Mouse (Mus musculus) MEL (cell line): ENCODE data around the gene Orai1. TPM values are rescaled to one million over a fixed set of nuclear protein-coding genes. Genes with fewer than 3 reads are reported as not detected.
A peak's percentile ranks its signal among the peaks of the same experiment; 100 is the strongest.

Source experiments
- DNase-seq: peaks from one replicate; pipeline ENCODE4 v3.0.0; 2011; ENCODE audit warnings: low read depth, low spot score
- H3K27ac ChIP-seq: 2 replicates; pipeline ENCODE4 v1.5.1; 2012; ENCODE audit warnings: low read depth, mild to moderate bottlenecking, control low read depth, low read length, moderate library complexity; ENCODE audit not compliant: control insufficient read depth
- H3K27me3 ChIP-seq, 2 experiments: fragments of 150-350 bp in 1 of 2; sonication (generic) in 1 of 2; 2 replicates each; pipeline ENCODE4 v1.6.1; 2012; ENCODE audit warnings: low read length in 2 of 2, mild to moderate bottlenecking in 2 of 2, improper control_type of control experiment in 1 of 2, moderate library complexity in 1 of 2; ENCODE audit not compliant: insufficient read depth in 2 of 2, control insufficient read depth in 1 of 2
- H3K36me3 ChIP-seq, 2 experiments: 2 replicates each; pipeline ENCODE4 v1.6.1; 2012 to 2014; ENCODE audit warnings: low read length in 2 of 2, improper control_type of control experiment in 1 of 2, inconsistent platforms in 1 of 2, mild to moderate bottlenecking in 1 of 2; ENCODE audit not compliant: insufficient read depth in 2 of 2, control insufficient read depth in 1 of 2
- H3K4me1 ChIP-seq, 2 experiments: fragments of 150-350 bp in 1 of 2; sonication (generic) in 1 of 2; 2 replicates each; pipeline ENCODE4 v1.6.1; 2012; ENCODE audit warnings: low read length in 2 of 2, improper control_type of control experiment in 1 of 2, mild to moderate bottlenecking in 1 of 2; ENCODE audit not compliant: insufficient read depth in 2 of 2, control insufficient read depth in 1 of 2
- H3K4me3 ChIP-seq, 2 experiments: fragments of 150-350 bp in 1 of 2; sonication (generic) in 1 of 2; 2 replicates each; pipeline ENCODE4 v1.5.1; 2012; ENCODE audit warnings: low read depth in 2 of 2, low read length in 2 of 2, mild to moderate bottlenecking in 2 of 2, moderate library complexity in 2 of 2, control low read depth in 1 of 2, improper control_type of control experiment in 1 of 2; ENCODE audit not compliant: control insufficient read depth in 1 of 2, insufficient read depth in 1 of 2
- H3K79me2 ChIP-seq: 2 replicates; pipeline ENCODE4 v1.6.1; 2012; ENCODE audit warnings: mild to moderate bottlenecking, low read length, moderate library complexity; ENCODE audit not compliant: control insufficient read depth, poor library complexity, insufficient read depth
- H3K9ac ChIP-seq: 2 replicates; pipeline ENCODE4 v1.6.1; 2012; ENCODE audit warnings: low read depth, mild to moderate bottlenecking, control low read depth, low read length, moderate library complexity; ENCODE audit not compliant: control insufficient read depth, poor library complexity, severe bottlenecking
- H3K9me3 ChIP-seq: fragments of 150-350 bp; sonication (generic); replicated peaks from 2 replicates; pipeline ENCODE4 v1.6.1; 2012; ENCODE audit warnings: mild to moderate bottlenecking, low read length, improper control_type of control experiment, moderate library complexity; ENCODE audit not compliant: insufficient read depth
- CHD1 ChIP-seq: IDR thresholded peaks from 2 replicates; pipeline ENCODE4 v1.6.1; 2012; ENCODE audit warnings: low read depth, mild to moderate bottlenecking, inconsistent platforms, low read length, improper control_type of control experiment
- CHD2 ChIP-seq: IDR thresholded peaks from 2 replicates; pipeline ENCODE4 v1.6.1; 2011; ENCODE audit warnings: low read length, improper control_type of control experiment
- CTCF ChIP-seq, 3 experiments: IDR thresholded peaks in 2 of 3; conservative IDR thresholded peaks in 1 of 3; 2 replicates each; pipeline ENCODE4 v1.5.1; 2011 to 2012; ENCODE audit warnings: low read length in 3 of 3, low read depth in 2 of 3, mild to moderate bottlenecking in 2 of 3, improper control_type of control experiment in 1 of 3, inconsistent platforms in 1 of 3, mixed read lengths in 1 of 3, moderate library complexity in 1 of 3; ENCODE audit not compliant: control insufficient read depth in 1 of 3, insufficient read depth in 1 of 3, poor library complexity in 1 of 3, severe bottlenecking in 1 of 3
- ELF1 ChIP-seq: IDR thresholded peaks from 2 replicates; pipeline ENCODE4 v1.6.1; 2014; ENCODE audit warnings: low read depth, mild to moderate bottlenecking, inconsistent platforms, low read length, improper control_type of control experiment, moderate library complexity
- EP300 ChIP-seq, 2 experiments: IDR thresholded peaks; 2 replicates each; pipeline ENCODE4 v1.6.1; 2011; ENCODE audit warnings: improper control_type of control experiment in 2 of 2, low read length in 2 of 2, low read depth in 1 of 2, mild to moderate bottlenecking in 1 of 2
- ETS1 ChIP-seq: IDR thresholded peaks from 2 replicates; pipeline ENCODE4 v1.6.1; 2012; ENCODE audit warnings: low read depth, mild to moderate bottlenecking, inconsistent platforms, low read length, improper control_type of control experiment, moderate library complexity
- GABPA ChIP-seq: IDR thresholded peaks from 2 replicates; pipeline ENCODE4 v1.6.1; 2012; ENCODE audit warnings: low read depth, mild to moderate bottlenecking, inconsistent platforms, low read length, improper control_type of control experiment, moderate library complexity
- GATA1 ChIP-seq: IDR thresholded peaks from 2 replicates; pipeline ENCODE4 v1.6.1; 2011; ENCODE audit warnings: low read depth, low read length, improper control_type of control experiment
- HCFC1 ChIP-seq: IDR thresholded peaks from 2 replicates; pipeline ENCODE4 v1.6.1; 2012; ENCODE audit warnings: low read depth, mild to moderate bottlenecking, inconsistent platforms, low read length, improper control_type of control experiment, moderate library complexity
- JUND ChIP-seq: IDR thresholded peaks from 2 replicates; pipeline ENCODE4 v1.6.1; 2011; ENCODE audit warnings: low read depth, mild to moderate bottlenecking, improper control_type of control experiment, low read length
- KAT2A ChIP-seq: conservative IDR thresholded peaks from 2 replicates; pipeline ENCODE4 v1.6.1; 2012; ENCODE audit warnings: low read depth, low read length, improper control_type of control experiment, inconsistent platforms
- MAFK ChIP-seq: IDR thresholded peaks from 2 replicates; pipeline ENCODE4 v1.6.1; 2011; ENCODE audit warnings: low read depth, mild to moderate bottlenecking, low read length, improper control_type of control experiment, borderline replicate concordance
- MAX ChIP-seq: IDR thresholded peaks from 2 replicates; pipeline ENCODE4 v1.6.1; 2011; ENCODE audit warnings: low read length, improper control_type of control experiment
- MAZ ChIP-seq: IDR thresholded peaks from 2 replicates; pipeline ENCODE4 v1.6.1; 2012; ENCODE audit warnings: low read depth, mild to moderate bottlenecking, inconsistent platforms, low read length, improper control_type of control experiment
- MEF2A ChIP-seq: IDR thresholded peaks from 2 replicates; pipeline ENCODE4 v1.6.1; 2014; ENCODE audit warnings: low read depth, mild to moderate bottlenecking, inconsistent platforms, low read length, improper control_type of control experiment; ENCODE audit not compliant: poor library complexity, insufficient replicate concordance, severe bottlenecking; ENCODE audit errors: extremely low read depth
- MXI1 ChIP-seq: IDR thresholded peaks from 2 replicates; pipeline ENCODE4 v1.6.1; 2011; ENCODE audit warnings: mild to moderate bottlenecking, low read depth, low read length, improper control_type of control experiment
- MYB ChIP-seq: IDR thresholded peaks from 2 replicates; pipeline ENCODE4 v1.6.1; 2011; ENCODE audit warnings: mild to moderate bottlenecking, low read depth, low read length, improper control_type of control experiment
- MYC ChIP-seq: IDR thresholded peaks from 2 replicates; pipeline ENCODE4 v1.6.1; 2011; ENCODE audit warnings: low read depth, mild to moderate bottlenecking, low read length, improper control_type of control experiment, moderate library complexity
- NELFE ChIP-seq: IDR thresholded peaks from 2 replicates; pipeline ENCODE4 v1.6.1; 2011; ENCODE audit warnings: low read depth, low read length, improper control_type of control experiment
- NRF1 ChIP-seq: IDR thresholded peaks from 2 replicates; pipeline ENCODE4 v1.6.1; 2014; ENCODE audit warnings: low read depth, mild to moderate bottlenecking, inconsistent platforms, low read length, improper control_type of control experiment, moderate library complexity; ENCODE audit not compliant: poor library complexity, insufficient read depth, severe bottlenecking
- POLR2A ChIP-seq, 2 experiments: IDR thresholded peaks; 2 replicates each; pipeline ENCODE4 v1.6.1; 2011 to 2012; ENCODE audit warnings: low read length in 2 of 2, mild to moderate bottlenecking in 2 of 2, control low read depth in 1 of 2, improper control_type of control experiment in 1 of 2, low read depth in 1 of 2, moderate library complexity in 1 of 2; ENCODE audit not compliant: control insufficient read depth in 1 of 2, insufficient read depth in 1 of 2, poor library complexity in 1 of 2
- POLR2AphosphoS5 ChIP-seq: IDR thresholded peaks from 2 replicates; pipeline ENCODE4 v1.6.1; 2012; ENCODE audit warnings: low read depth, borderline replicate concordance, mild to moderate bottlenecking, inconsistent platforms, low read length, moderate library complexity, mixed read lengths
- RCOR1 ChIP-seq: IDR thresholded peaks from 2 replicates; pipeline ENCODE4 v1.6.1; 2012; ENCODE audit warnings: low read depth, mild to moderate bottlenecking, inconsistent platforms, low read length, improper control_type of control experiment
- SIN3A ChIP-seq: IDR thresholded peaks from 2 replicates; pipeline ENCODE4 v1.6.1; 2012; ENCODE audit warnings: low read length, improper control_type of control experiment, inconsistent platforms
- TAL1 ChIP-seq: IDR thresholded peaks from 2 replicates; pipeline ENCODE4 v1.6.1; 2012; ENCODE audit warnings: mild to moderate bottlenecking, inconsistent platforms, low read length, moderate library complexity, mixed read lengths
- TBP ChIP-seq: IDR thresholded peaks from 2 replicates; pipeline ENCODE4 v1.8.0; 2011; ENCODE audit warnings: low read depth, low read length, improper control_type of control experiment
- TCF12 ChIP-seq: IDR thresholded peaks from 2 replicates; pipeline ENCODE4 v1.6.1; 2014; ENCODE audit warnings: low read depth, mild to moderate bottlenecking, inconsistent platforms, low read length, improper control_type of control experiment, moderate library complexity
- UBTF ChIP-seq: IDR thresholded peaks from 2 replicates; pipeline ENCODE4 v1.6.1; 2012; ENCODE audit warnings: low read depth, mild to moderate bottlenecking, inconsistent platforms, low read length, improper control_type of control experiment, moderate library complexity, borderline replicate concordance; ENCODE audit not compliant: insufficient read depth
- USF1 ChIP-seq: IDR thresholded peaks from 2 replicates; pipeline ENCODE4 v1.6.1; 2014; ENCODE audit warnings: low read depth, mild to moderate bottlenecking, inconsistent platforms, low read length, improper control_type of control experiment, moderate library complexity
- USF2 ChIP-seq, 2 experiments: IDR thresholded peaks; 2 replicates each; pipeline ENCODE4 v1.6.1; 2011 to 2012; ENCODE audit warnings: improper control_type of control experiment in 2 of 2, low read length in 2 of 2, borderline replicate concordance in 1 of 2, inconsistent platforms in 1 of 2, low read depth in 1 of 2, mild to moderate bottlenecking in 1 of 2; ENCODE audit not compliant: insufficient read depth in 1 of 2
- ZC3H11A ChIP-seq: IDR thresholded peaks from 2 replicates; pipeline ENCODE4 v1.6.1; 2012; ENCODE audit warnings: low read depth, mild to moderate bottlenecking, inconsistent platforms, low read length, improper control_type of control experiment
- ZKSCAN1 ChIP-seq: IDR thresholded peaks from 2 replicates; pipeline ENCODE4 v1.6.1; 2012; ENCODE audit warnings: low read depth, mild to moderate bottlenecking, inconsistent platforms, low read length, improper control_type of control experiment, moderate library complexity
- ZNF384 ChIP-seq: IDR thresholded peaks from 2 replicates; pipeline ENCODE4 v1.6.1; 2012; ENCODE audit warnings: low read depth, mild to moderate bottlenecking, inconsistent platforms, low read length, improper control_type of control experiment
- polyA plus RNA-seq, 2 experiments: library from polyadenylated mRNA; stranded (reverse) in 1 of 2; unstranded in 1 of 2; fragments of >175 nt in 1 of 2; fragments of >200 nt in 1 of 2; gene quantifications; 2 replicates each; pipeline versions ENCODE4 v1.2.1 to v1.2.4; 2012; ENCODE audit warnings: low replicate concordance in 2 of 2, low read depth in 1 of 2; ENCODE audit not compliant: insufficient read length in 2 of 2, insufficient read depth in 1 of 2, missing spikeins in 1 of 2
- total RNA-seq: library from RNA; depleted of rRNA; stranded (reverse); fragments of 300-350 nt; gene quantifications from 2 replicates; pipeline ENCODE4 v1.2.3, GENCODE M21; 2012

The Orai1 gene
- total and polyA plus RNA-seq, 3 experiments = 4.7 to 13.3 TPM; not detected in 1

- TF ChIP-seq POLR2A (IDR thresholded peaks at IDR 0.05; ENCODE audit: control insufficient read depth in 1 of 2, insufficient read depth in 1 of 2, low read depth in 1 of 2, low read length in 2 of 2, poor library complexity in 1 of 2) = no peak
Observed at GRCm38 (mm10) chr5:123064207-123064606, 49.3 kb downstream of the Orai1 start (continued).

GRCm38 (mm10) chr5:123067395-123067995 is 52.6 kb downstream of the Orai1 start:
- Histone ChIP-seq H3K4me1 (peaks cover 0 to 6% of the 10 kb centered on the region in 2 experiments; a peak in 1 of 4 replicates), H3K9ac (peak overlapping the region; percentile 49), H3K36me3 (peaks cover 0 to 4% of the 10 kb centered on the region in 2 experiments; a peak in 1 of 4 replicates), H3K79me2 (no peaks in the 10 kb centered on the region), H3K4me3 (0 out of 4 replicates have a peak overlapping the region, but pooled peaks have one; percentile 1 to 18), H3K27me3 (no peaks in the 10 kb centered on the region), H3K9me3 (no peaks in the 10 kb centered on the region), H3K27ac (peak overlapping the region; percentile 58)
- peak; percentile 94 for DNase-seq
- no peak for TF ChIP-seq GATA1
- TF ChIP-seq MXI1 = peak; percentile 37; the same call in 1 of the 2 replicates
- no peak for TF ChIP-seq ZNF384
- TF ChIP-seq TBP = peak; percentile 79
- TF ChIP-seq ZC3H11A = peak; percentile 63; the same call in 1 of the 2 replicates
- no peak for TF ChIP-seq ZKSCAN1
- 0 out of 2 replicates have a peak, but pooled peaks have one; percentile 36 for TF ChIP-seq ETS1
- TF ChIP-seq NRF1 = no peak
- peak; percentile 6 to 85 (median 47); a peak in 4 of 6 replicates for TF ChIP-seq CTCF (IDR thresholded peaks at IDR 0.05 in 2 of 3, conservative IDR thresholded peaks at IDR 0.05 in 1 of 3; ENCODE audit: control insufficient read depth in 1 of 3, insufficient read depth in 1 of 3, low read depth in 2 of 3, low read length in 3 of 3, poor library complexity in 1 of 3, severe bottlenecking in 1 of 3)
- TF ChIP-seq GABPA = no peak
- TF ChIP-seq MYB = no peak
- no peak for TF ChIP-seq MYC
- peak; percentile 50 for TF ChIP-seq SIN3A
- TF ChIP-seq UBTF = no peak
- TF ChIP-seq MAX = no peak
- no peak for TF ChIP-seq RCOR1
- no peak for TF ChIP-seq TAL1
- no peak for TF ChIP-seq MEF2A
- TF ChIP-seq TCF12 = no peak
- no peak for TF ChIP-seq MAZ
- no peak for TF ChIP-seq EP300 (IDR thresholded peaks at IDR 0.05; ENCODE audit: low read depth in 1 of 2, low read length in 2 of 2)
- no peak for TF ChIP-seq MAFK
- TF ChIP-seq POLR2AphosphoS5 = no peak
- TF ChIP-seq USF2 (IDR thresholded peaks at IDR 0.05; ENCODE audit: borderline replicate concordance in 1 of 2, insufficient read depth in 1 of 2, low read depth in 1 of 2, low read length in 2 of 2) = no peak
- TF ChIP-seq JUND = no peak
- TF ChIP-seq NELFE = peak; percentile 57
- TF ChIP-seq ELF1 = peak; percentile 65; the same call in 1 of the 2 replicates
- TF ChIP-seq HCFC1 = peak; percentile 41; the same call in 1 of the 2 replicates
- no peak for TF ChIP-seq USF1
- TF ChIP-seq KAT2A = no peak
- TF ChIP-seq POLR2A (IDR thresholded peaks at IDR 0.05; ENCODE audit: control insufficient read depth in 1 of 2, insufficient read depth in 1 of 2, low read depth in 1 of 2, low read length in 2 of 2, poor library complexity in 1 of 2) = peak in 1 of 2 experiments; percentile 74; a peak in 2 of 4 replicates
- TF ChIP-seq CHD1 = no peak
- TF ChIP-seq CHD2 = no peak
